Mouse (Mus musculus) testis, adult 2 months (tissue): ENCODE measurements around the gene Zfp157.

Experiments used
- CTCF ChIP-seq: fragments of 200-500 bp; IDR thresholded peaks from 2 replicates; pipeline ENCODE4 v1.5.1; 2012; ENCODE audit warnings: low read depth, mild to moderate bottlenecking, inconsistent platforms, low read length, moderate library complexity; ENCODE audit not compliant: control insufficient read depth, insufficient read depth, insufficient replicate concordance
- POLR2A ChIP-seq: fragments of 200-500 bp; IDR thresholded peaks from 2 replicates; pipeline ENCODE4 v1.6.1; 2012; ENCODE audit warnings: low read depth, mild to moderate bottlenecking, inconsistent platforms, low read length, moderate library complexity; ENCODE audit not compliant: control insufficient read depth

GRCm38 (mm10) chr5:138459107-138459506 lies 17.8 kb downstream of the Zfp157 start:
- no peak for TF ChIP-seq CTCF
- no peak for TF ChIP-seq POLR2A
